Mouse (Mus musculus): ENCODE measurements around the gene Atp1a3. TPM values are rescaled to one million over a fixed set of nuclear protein-coding genes. Genes with fewer than 3 reads are reported as not detected.
A peak's percentile ranks its signal among the peaks of the same experiment; 100 is the strongest.

Gene Atp1a3
- polyA plus RNA-seq, 2 experiments: 0.38 to 0.60 TPM

GRCm38 (mm10) chr7:24971972-24972893, 33.5 kb downstream of the Atp1a3 start, which contains the start of gene Rabac1:
Rabac1 (minus strand) TSS chr7:24972754.
- ATAC-seq (ENCODE audit: insufficient read depth): peak; percentile 91
- under 1% methylated on average over 45 of the region's 45 CpGs for WGBS (ENCODE audit: insufficient replicate concordance)
- TF ChIP-seq EP300 (IDR thresholded peaks at IDR 0.05; ENCODE audit: low read depth) (no peak), CTCF (IDR thresholded peaks at IDR 0.05; ENCODE audit: low read depth) (peak; percentile 68)
- Histone ChIP-seq H3K9me3 (ENCODE audit: control insufficient read depth, low read length) (no peaks in the 10 kb centered on the region), H3K27me3 (ENCODE audit: control insufficient read depth, insufficient read depth, low read length) (no peaks in the 10 kb centered on the region), H3K27ac (peak within 1 kb of the TSS; percentile 58), H3K9ac (replicated peaks) (peak within 1 kb of the TSS; percentile 76), H3K4me2 (ENCODE audit: low read depth) (peak within 1 kb of the TSS; percentile 92), H3K4me3 (ENCODE audit: insufficient read depth in 1 of 2, low read depth in 2 of 2, low read length in 2 of 2) (peak within 1 kb of the TSS; percentile 74 to 79), H3K4me1 (replicated peaks; ENCODE audit: control insufficient read depth in 2 of 2, insufficient read depth in 2 of 2, low read length in 1 of 2) (no peaks in the 10 kb centered on the region; a peak in 1 of 4 replicates), H3K36me3 (replicated peaks; ENCODE audit: control insufficient read depth, insufficient read depth, low read depth) (no peaks in the 10 kb centered on the region)
- peak; percentile 91 to 96 (median 92) for DNase-seq (ENCODE audit: low read depth in 3 of 3, low spot score in 3 of 3)

- H3K36me3 ChIP-seq (replicated peaks; ENCODE audit: control insufficient read depth, insufficient read depth, low read depth): no peaks in the 10 kb centered on the region
- H3K27ac ChIP-seq: no peak overlapping the region; the same call in 1 of the 2 replicates
- no peaks in the 10 kb centered on the region; a peak in 1 of 4 replicates for H3K4me1 ChIP-seq (replicated peaks; ENCODE audit: control insufficient read depth in 2 of 2, insufficient read depth in 2 of 2, low read length in 1 of 2)
- H3K9me3 ChIP-seq (ENCODE audit: control insufficient read depth, low read length): no peaks in the 10 kb centered on the region
- DNase-seq (ENCODE audit: low read depth in 3 of 3, low spot score in 3 of 3) (peak in 2 of 3 experiments; percentile 30 to 36), ATAC-seq (ENCODE audit: insufficient read depth) (no peak)
- peak overlapping the region; percentile 92 for H3K4me2 ChIP-seq (ENCODE audit: low read depth)
- H3K4me3 ChIP-seq (ENCODE audit: insufficient read depth in 1 of 2, low read depth in 2 of 2, low read length in 2 of 2): peak overlapping the region; percentile 74 to 79
- TF ChIP-seq CTCF (IDR thresholded peaks at IDR 0.05; ENCODE audit: low read depth) (peak; percentile 86), EP300 (IDR thresholded peaks at IDR 0.05; ENCODE audit: low read depth) (no peak)
- H3K9ac ChIP-seq (replicated peaks): peak overlapping the region; percentile 55
- WGBS (ENCODE audit: insufficient replicate concordance): 7% methylated on average over 19 of the region's 19 CpGs
- no peaks in the 10 kb centered on the region for H3K27me3 ChIP-seq (ENCODE audit: control insufficient read depth, insufficient read depth, low read length)
Measured at GRCm38 (mm10) chr7:24971261-24971971, 34.3 kb downstream of the Atp1a3 start.

DNA sequence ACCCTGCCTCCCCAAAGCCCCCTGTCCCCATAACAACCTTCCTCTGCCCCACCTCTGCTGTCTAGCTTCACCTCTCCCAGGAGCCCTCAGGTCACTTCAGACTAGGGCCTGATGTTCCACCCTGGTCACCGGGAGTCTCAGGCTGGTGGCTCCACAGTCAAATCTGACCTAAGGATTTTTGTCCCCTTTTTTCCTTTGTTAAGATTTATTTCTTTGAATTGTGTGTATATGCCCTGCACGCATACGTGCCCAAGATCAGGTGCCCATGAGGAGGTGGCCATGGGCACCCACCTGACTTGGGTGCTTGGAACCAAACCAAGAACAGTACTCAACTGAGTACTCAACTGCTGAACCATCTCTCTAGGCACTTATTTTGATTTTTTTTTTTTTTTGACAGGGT, 35.4 kb downstream of the Atp1a3 start:
- H3K4me2 ChIP-seq (ENCODE audit: low read depth): no peak overlapping the region
- no peak for DNase-seq (ENCODE audit: low read depth in 3 of 3, low spot score in 3 of 3)
- H3K9me3 ChIP-seq (ENCODE audit: control insufficient read depth, low read length): no peaks in the 10 kb centered on the region
- ATAC-seq (ENCODE audit: insufficient read depth): no peak
- H3K4me3 ChIP-seq (ENCODE audit: insufficient read depth in 1 of 2, low read depth in 2 of 2, low read length in 2 of 2): no peak overlapping the region
- H3K27ac ChIP-seq: no peak overlapping the region
- TF ChIP-seq EP300 (IDR thresholded peaks at IDR 0.05; ENCODE audit: low read depth) (no peak), CTCF (IDR thresholded peaks at IDR 0.05; ENCODE audit: low read depth) (no peak)
- WGBS (ENCODE audit: insufficient replicate concordance): 74% methylated on average over 3 of the region's 3 CpGs
- H3K27me3 ChIP-seq (ENCODE audit: control insufficient read depth, insufficient read depth, low read length): no peaks in the 10 kb centered on the region
- no peaks in the 10 kb centered on the region for H3K36me3 ChIP-seq (replicated peaks; ENCODE audit: control insufficient read depth, insufficient read depth, low read depth)
- no peak overlapping the region for H3K9ac ChIP-seq (replicated peaks)
- no peaks in the 10 kb centered on the region; a peak in 1 of 4 replicates for H3K4me1 ChIP-seq (replicated peaks; ENCODE audit: control insufficient read depth in 2 of 2, insufficient read depth in 2 of 2, low read length in 1 of 2)

DNA sequence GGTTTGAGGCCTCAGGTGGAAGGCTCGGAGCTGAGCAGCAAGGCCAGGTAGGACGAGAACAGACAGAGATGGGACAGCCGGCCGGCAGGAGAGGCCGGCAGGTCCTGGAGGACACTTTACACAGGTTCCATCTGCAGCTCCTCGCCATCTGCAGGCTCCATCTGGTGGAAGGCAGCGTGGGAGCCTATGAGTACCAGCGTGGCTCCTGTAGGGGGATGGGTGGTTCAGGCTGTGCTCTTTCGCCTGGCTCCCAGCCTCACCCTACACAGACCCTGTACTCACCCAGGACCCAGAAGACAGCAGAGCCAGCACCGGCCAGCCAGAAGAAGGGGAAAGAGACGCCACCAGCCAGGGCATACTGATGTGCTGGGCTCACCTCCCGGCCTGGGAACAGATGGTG, 36.0 kb downstream of the Atp1a3 start:
- TF ChIP-seq EP300 (IDR thresholded peaks at IDR 0.05; ENCODE audit: low read depth): no peak
- TF ChIP-seq CTCF (IDR thresholded peaks at IDR 0.05; ENCODE audit: low read depth): no peak
- Histone ChIP-seq H3K27ac (no peak overlapping the region), H3K4me1 (replicated peaks; ENCODE audit: control insufficient read depth in 2 of 2, insufficient read depth in 2 of 2, low read length in 1 of 2) (no peaks in the 10 kb centered on the region; a peak in 1 of 4 replicates), H3K9ac (replicated peaks) (no peak overlapping the region), H3K27me3 (ENCODE audit: control insufficient read depth, insufficient read depth, low read length) (no peaks in the 10 kb centered on the region), H3K4me2 (ENCODE audit: low read depth) (no peak overlapping the region), H3K36me3 (replicated peaks; ENCODE audit: control insufficient read depth, insufficient read depth, low read depth) (no peaks in the 10 kb centered on the region), H3K4me3 (ENCODE audit: insufficient read depth in 1 of 2, low read depth in 2 of 2, low read length in 2 of 2) (no peak overlapping the region), H3K9me3 (ENCODE audit: control insufficient read depth, low read length) (no peaks in the 10 kb centered on the region)
- 75% methylated on average over 12 of the region's 12 CpGs for WGBS (ENCODE audit: insufficient replicate concordance)
- DNase-seq (ENCODE audit: low read depth in 3 of 3, low spot score in 3 of 3) (no peak), ATAC-seq (ENCODE audit: insufficient read depth) (no peak)

DNA sequence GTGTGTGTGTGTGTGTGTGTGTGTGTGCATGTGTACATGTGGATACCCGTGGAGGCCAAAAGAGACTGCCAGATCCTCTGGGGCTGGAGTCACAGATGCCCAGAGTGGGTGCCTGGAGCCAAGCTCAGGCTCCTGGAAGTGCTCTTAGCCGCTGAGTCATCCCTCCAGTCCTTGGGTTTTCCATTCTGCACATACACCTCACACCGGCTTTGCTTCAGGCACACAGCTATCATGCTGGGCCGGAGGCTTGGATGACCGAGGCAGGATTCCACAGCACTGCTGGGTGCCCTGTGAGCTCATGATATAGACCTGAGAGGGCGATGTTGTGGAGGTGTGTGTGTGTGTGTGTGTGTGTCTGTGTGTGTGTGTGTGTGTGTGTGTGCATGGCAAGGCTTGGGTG, 37.3 kb downstream of the Atp1a3 start:
- DNase-seq (ENCODE audit: low read depth in 3 of 3, low spot score in 3 of 3) (no peak), ATAC-seq (ENCODE audit: insufficient read depth) (no peak)
- WGBS (ENCODE audit: insufficient replicate concordance): 59% methylated on average over 6 of the region's 6 CpGs
- Histone ChIP-seq H3K36me3 (replicated peaks; ENCODE audit: control insufficient read depth, insufficient read depth, low read depth) (no peaks in the 10 kb centered on the region), H3K4me3 (ENCODE audit: insufficient read depth in 1 of 2, low read depth in 2 of 2, low read length in 2 of 2) (no peak overlapping the region), H3K9ac (replicated peaks) (no peak overlapping the region), H3K27ac (no peak overlapping the region), H3K4me1 (replicated peaks; ENCODE audit: control insufficient read depth in 2 of 2, insufficient read depth in 2 of 2, low read length in 1 of 2) (no peaks in the 10 kb centered on the region; a peak in 1 of 4 replicates), H3K27me3 (ENCODE audit: control insufficient read depth, insufficient read depth, low read length) (no peaks in the 10 kb centered on the region), H3K4me2 (ENCODE audit: low read depth) (no peak overlapping the region), H3K9me3 (ENCODE audit: control insufficient read depth, low read length) (no peaks in the 10 kb centered on the region)
- TF ChIP-seq EP300 (IDR thresholded peaks at IDR 0.05; ENCODE audit: low read depth): no peak
